Comparison of ENCODE assay signal across 8 mouse cellular contexts in genomic region chr8:105264024-105264982, GRCm38 (mm10). TPM values are rescaled to one million over a fixed set of nuclear protein-coding genes. Genes with fewer than 3 reads are reported as not detected.
A peak's percentile ranks its signal among the peaks of the same experiment; 100 is the strongest.
DNase-seq lines count a peak whose midpoint lies in the region; ATAC-seq and TF ChIP-seq lines count a peak whose summit lies in the region.

TSS of gene Tradd (minus strand) at chr8:105264609.
TSS of gene Fbxl8 (plus strand) at chr8:105264648.

- H3K4me1 ChIP-seq in liver, embryonic 14.5 days (replicated peaks; ENCODE audit: control insufficient read depth in 2 of 2, insufficient read depth in 2 of 2, low read length in 1 of 2), result peaks cover 6 to 16% of the 10 kb centered on the region in 2 experiments

- H3K4me3 ChIP-seq in liver, embryonic 14.5 days (ENCODE audit: insufficient read depth in 1 of 2, low read depth in 2 of 2, low read length in 2 of 2), result peak within 1 kb of the TSS; percentile 78 to 89

- H3K4me2 ChIP-seq in liver, embryonic 14.5 days (ENCODE audit: low read depth), result peak within 1 kb of the TSS; percentile 98

- H3K36me3 ChIP-seq in liver, embryonic 14.5 days (replicated peaks; ENCODE audit: control insufficient read depth, insufficient read depth, low read depth), result no peaks in the 10 kb centered on the region

- no peaks in the 10 kb centered on the region for H3K9me3 ChIP-seq in liver, embryonic 14.5 days (ENCODE audit: control insufficient read depth, low read length)

- 1% methylated on average over 54 of the region's 54 CpGs for WGBS in liver, embryonic 14.5 days (ENCODE audit: insufficient replicate concordance)

- peak; percentile 18; the same call in 1 of the 2 replicates for ATAC-seq in frontal cortex, adult (ENCODE audit: low TSS enrichment)
- ATAC-seq in liver, embryonic 14.5 days (ENCODE audit: insufficient read depth), result peak; percentile 82

- H3K27ac ChIP-seq in liver, embryonic 14.5 days, result no peak within 1 kb of the TSS

- no peak for DNase-seq in frontal cortex, postnatal 36 days (ENCODE audit: low spot score in 2 of 2)
- peak; percentile 66 for DNase-seq in cerebellum, adult 9-11 months
- DNase-seq in gastrocnemius, postnatal 10 days, result peak; percentile 71
- DNase-seq in induced T-regulatory cell, adult 2 months (ENCODE audit: low read depth), result peak; percentile 87
- DNase-seq in liver, embryonic 14.5 days (ENCODE audit: low read depth in 3 of 3, low spot score in 3 of 3), result peak in 2 of 3 experiments; percentile 52 to 58
- DNase-seq in neural tube, embryonic 10.5 days (ENCODE audit: extremely low spot score, low spot score), result peak; percentile 77
- DNase-seq in thymus, postnatal 14 days, result peak; percentile 81

- H3K9ac ChIP-seq in liver, embryonic 14.5 days (replicated peaks), result peak within 1 kb of the TSS; percentile 86

- no peak for TF ChIP-seq CTCF in liver, embryonic 14.5 days (IDR thresholded peaks at IDR 0.05; ENCODE audit: low read depth)

- H3K27me3 ChIP-seq in liver, embryonic 14.5 days (ENCODE audit: control insufficient read depth, insufficient read depth, low read length), result peaks cover 43% of the 10 kb centered on the region

- TF ChIP-seq EP300 in liver, embryonic 14.5 days (IDR thresholded peaks at IDR 0.05; ENCODE audit: low read depth), result no peak

RNA-seq across cellular contexts. Expression of gene Tradd, which starts in this region (rescaled TPM):
- 1 to 10 TPM; 3.3 to 4.4 TPM for total RNA-seq in gastrocnemius, postnatal 10 days (2021)
- 5.5 and 6.0 TPM in 2 replicates for polyA plus RNA-seq in liver, embryonic 14.5 days (2012; rRNA removed)
- polyA plus RNA-seq in liver, embryonic 14.5 days (2014; fragmentation: Nextera tagmentation; extraction: Ambion mirVana), result 11.5 and 15.8 TPM in 2 replicates

RNA-seq across cellular contexts. Expression of gene Fbxl8, which starts in this region (rescaled TPM):
- 1 to 10 TPM in 1 of 2 experiments, under 1 TPM in 1; 0.85 to 1.6 TPM for total RNA-seq in gastrocnemius, postnatal 10 days (2021)
- 1.0 and 1.3 TPM in 2 replicates for polyA plus RNA-seq in liver, embryonic 14.5 days (2012; rRNA removed)
- polyA plus RNA-seq in liver, embryonic 14.5 days (2014; fragmentation: Nextera tagmentation; extraction: Ambion mirVana), result 0.75 and 0.83 TPM in 2 replicates

Comparison
In these comparisons a context has a peak if more than half of its experiments do, and no peak if none do; other contexts are left out.
1. DNase-seq: peak in cerebellum, adult 9-11 months (single experiment), gastrocnemius, postnatal 10 days (single experiment), induced T-regulatory cell, adult 2 months (single experiment), liver, embryonic 14.5 days (2 of 3), neural tube, embryonic 10.5 days (single experiment) and thymus, postnatal 14 days (single experiment); none in frontal cortex, postnatal 36 days (0 of 2).